Mouse (Mus musculus) right cerebral cortex, postnatal 10 days (tissue): ENCODE data around the gene Pom121l2.

Experiments used
- DNase-seq, 2 experiments: peaks; one replicate each; pipeline ENCODE4 v3.0.0; 2021; ENCODE audit warnings: low spot score in 2 of 2

Pom121l2 gene

GRCm38 (mm10) chr13:21980981-21981802 lies at the start of gene Pom121l2:
Pom121l2 (plus strand) TSS chr13:21981194.
- peak in 1 of 2 experiments; percentile 40 for DNase-seq

DNA sequence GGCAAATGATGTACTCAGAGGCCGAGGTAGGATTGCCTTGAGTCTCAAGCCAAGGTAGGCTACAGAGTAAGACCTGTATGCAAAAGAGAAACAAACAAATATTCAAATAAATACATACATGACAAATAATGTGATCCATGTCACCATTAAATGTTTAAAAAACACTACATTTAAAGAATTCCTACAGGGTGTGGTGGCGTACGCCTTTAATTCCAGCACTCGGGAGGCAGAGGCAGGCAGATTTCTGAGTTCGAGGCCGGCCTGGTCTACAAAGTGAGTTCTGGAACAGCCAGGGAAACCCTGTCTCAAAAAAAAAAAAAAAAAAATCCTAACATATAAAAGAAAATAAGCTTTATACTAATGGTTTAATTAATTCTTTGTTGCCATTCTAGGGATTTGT lies 49.3 kb upstream of the Pom121l2 start:
- DNase-seq, result no peak

- peak in 1 of 2 experiments; percentile 37 for DNase-seq
These were observed 47.1 kb upstream of the Pom121l2 start for GRCm38 (mm10) chr13:21933626-21934548.

DNA sequence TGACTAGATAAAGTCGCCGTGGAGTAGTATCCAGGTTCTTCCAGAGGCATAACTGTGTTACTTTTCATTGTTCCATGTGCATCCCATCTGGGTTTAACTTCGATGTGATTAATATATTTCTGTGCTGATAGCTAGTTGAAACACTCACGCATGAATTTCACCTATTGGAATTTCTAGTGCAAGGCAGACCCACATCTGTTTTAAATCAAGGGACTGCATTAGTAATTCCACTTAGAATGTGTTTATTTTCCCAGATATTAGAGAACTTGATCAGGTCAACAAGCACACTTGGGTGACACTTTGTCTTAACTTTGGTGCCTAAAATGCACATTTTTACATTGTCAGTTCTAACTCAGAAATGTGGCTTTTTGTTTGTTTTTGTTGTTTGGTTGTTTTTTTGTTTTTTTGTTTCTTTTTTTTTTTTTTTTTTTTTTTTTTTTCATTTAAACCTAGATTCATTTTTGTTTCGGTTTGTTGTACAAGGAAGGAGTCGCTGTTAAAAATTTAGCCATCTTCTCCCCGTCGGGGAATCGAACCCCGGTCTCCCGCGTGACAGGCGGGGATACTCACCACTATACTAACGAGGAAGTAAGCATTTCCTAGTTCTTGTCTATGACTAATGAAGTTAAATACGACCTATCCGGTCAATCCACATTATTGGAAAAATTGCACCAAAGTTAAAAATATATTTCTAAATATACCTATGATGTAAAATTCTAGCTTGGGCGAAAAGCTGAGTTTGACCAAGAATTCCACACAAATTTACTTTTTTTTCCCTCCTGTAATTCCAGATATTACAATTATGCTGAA lies 45.8 kb upstream of the Pom121l2 start:
- DNase-seq, result peak; percentile 55 to 83

DNA sequence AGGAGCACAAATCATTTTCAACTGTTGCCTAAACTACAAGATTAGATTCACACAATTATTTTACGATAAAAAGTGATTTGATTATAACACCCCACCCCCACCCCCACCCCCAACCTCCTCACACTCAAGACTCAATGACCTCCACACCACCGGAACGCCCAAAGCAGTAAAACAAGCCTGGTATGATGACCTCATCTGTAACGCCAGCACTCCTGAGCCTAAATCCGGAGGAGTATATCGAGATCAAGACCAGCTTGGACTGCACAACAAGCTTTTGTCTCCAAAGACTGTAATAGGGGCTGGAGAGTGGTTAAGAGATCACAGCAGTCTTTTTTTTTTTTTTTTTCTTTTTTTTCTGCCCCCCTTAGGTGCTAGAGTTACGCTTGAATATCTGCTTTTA lies 45.2 kb upstream of the Pom121l2 start:
- no peak for DNase-seq

DNA sequence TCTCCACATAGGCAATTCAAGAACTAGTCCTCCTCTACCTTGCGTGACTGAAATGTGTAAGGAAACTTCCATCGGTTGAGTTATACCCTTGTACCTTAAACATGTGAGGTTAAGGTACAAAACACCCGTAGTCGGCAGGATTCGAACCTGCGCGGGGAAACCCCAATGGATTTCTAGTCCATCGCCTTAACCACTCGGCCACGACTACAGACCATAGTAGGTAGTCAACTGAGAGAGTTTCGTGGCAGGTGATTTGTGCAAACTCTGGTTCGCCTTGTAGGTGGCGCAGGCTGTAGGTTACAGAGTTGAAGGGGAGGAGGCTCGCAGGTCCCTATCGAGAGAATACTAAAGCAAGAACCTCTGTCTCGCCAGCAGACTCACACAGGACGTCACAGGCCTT lies 44.0 kb upstream of the Pom121l2 start:
- DNase-seq, result peak; percentile 53 to 64

DNA sequence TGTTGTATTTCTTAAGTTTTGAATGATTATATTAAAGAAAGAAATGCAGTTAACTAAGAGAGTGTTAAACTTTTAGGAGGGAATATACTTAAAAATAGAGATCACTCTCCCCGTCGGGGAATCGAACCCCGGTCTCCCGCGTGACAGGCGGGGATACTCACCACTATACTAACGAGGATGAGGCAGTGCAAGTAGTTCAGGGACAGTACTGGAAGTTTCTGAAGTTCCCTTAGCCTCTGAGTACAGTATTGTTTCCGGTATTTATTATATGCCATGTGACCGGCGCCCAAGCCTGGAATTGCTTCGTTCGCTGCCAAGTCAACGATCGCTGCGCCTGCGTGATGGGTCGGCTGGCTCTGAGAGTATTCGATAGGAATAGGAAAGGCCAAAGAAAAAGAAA lies 40.8 kb upstream of the Pom121l2 start:
- DNase-seq, result peak; percentile 92 to 93

DNA sequence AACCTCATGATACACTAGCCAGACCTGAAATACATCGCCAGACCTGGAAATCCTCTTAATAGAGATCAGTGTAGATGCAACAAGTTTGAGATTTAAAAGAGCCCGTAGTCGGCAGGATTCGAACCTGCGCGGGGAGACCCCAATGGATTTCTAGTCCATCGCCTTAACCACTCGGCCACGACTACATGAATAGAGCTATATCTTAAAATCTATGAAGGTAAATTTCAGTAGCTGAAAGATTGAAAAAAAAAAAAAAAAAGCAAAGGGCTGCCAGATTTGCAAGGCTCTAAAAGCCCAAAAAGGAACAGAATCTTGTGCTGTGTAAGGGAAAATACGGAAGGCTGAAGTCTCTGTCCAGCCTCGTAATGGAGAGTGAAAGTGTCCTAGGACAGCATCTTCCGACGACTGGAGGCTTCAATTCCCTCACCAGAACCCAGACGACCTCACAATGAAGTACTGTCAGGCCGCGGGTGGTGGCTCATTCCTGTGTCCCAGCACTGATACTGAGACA lies 40.1 kb upstream of the Pom121l2 start:
- DNase-seq, result peak; percentile 82 to 89

GRCm38 (mm10) chr13:21943644-21944043 lies 37.4 kb upstream of the Pom121l2 start:
- no peak for DNase-seq

- DNase-seq, result no peak
These were observed 36.4 kb upstream of the Pom121l2 start for GRCm38 (mm10) chr13:21944592-21944925.

GRCm38 (mm10) chr13:21944926-21945740 lies 35.9 kb upstream of the Pom121l2 start, which contains the start of gene Zfp184:
Zfp184 (plus strand) TSS chr13:21945094.
- peak; percentile 95 to 96 for DNase-seq

- no peak for DNase-seq
These were observed 11.7 kb upstream of the Pom121l2 start for GRCm38 (mm10) chr13:21969269-21969668.

GRCm38 (mm10) chr13:21969816-21970215 lies 11.2 kb upstream of the Pom121l2 start:
- DNase-seq, result no peak

DNA sequence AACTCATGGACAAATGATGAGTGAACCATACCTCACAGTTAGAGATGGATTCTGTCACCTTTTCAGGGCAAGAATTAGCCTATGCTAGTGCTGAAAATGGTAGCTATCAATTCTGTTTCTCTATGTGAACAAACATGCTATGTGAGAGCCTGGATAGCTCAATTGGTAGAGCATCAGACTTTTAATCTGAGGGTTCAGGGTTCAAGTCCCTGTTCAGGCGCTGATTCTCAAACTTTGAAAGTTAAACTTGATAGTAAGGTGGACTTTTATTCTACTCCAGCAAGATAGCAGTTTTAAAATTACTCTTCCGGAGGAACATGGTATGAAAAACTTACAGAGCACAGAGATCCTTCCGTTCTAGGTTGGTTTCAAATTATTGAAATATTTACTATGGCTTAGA lies 9.4 kb upstream of the Pom121l2 start:
- DNase-seq, result no peak

DNA sequence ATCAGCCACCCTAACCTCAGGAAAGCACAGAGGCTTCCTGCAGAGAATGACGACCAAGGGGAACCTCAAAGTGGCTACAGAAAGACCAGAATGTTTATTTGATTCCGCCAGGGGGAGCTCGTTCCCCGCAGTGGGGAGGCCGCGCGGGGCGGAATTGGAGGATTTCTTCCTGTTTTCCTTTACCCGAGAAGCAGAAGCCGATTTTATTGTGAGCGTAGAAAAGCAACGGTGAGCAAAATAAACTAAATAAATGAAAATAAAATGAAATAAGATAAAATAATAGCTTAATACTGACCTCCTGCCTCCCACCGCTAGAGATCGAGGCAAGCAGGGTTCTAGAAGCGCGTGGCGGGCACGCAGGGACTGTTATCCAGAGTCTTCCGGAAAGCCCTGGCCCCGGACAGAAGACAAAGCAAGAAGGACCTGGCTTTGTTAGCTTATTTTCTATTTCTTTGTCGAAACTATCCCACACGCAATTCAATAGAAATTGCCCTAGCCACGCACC lies 6.7 kb upstream of the Pom121l2 start:
- DNase-seq, result peak; percentile 89 to 94

GRCm38 (mm10) chr13:21974726-21975473 lies 6.1 kb upstream of the Pom121l2 start:
- peak; percentile 38 to 63 for DNase-seq

DNA sequence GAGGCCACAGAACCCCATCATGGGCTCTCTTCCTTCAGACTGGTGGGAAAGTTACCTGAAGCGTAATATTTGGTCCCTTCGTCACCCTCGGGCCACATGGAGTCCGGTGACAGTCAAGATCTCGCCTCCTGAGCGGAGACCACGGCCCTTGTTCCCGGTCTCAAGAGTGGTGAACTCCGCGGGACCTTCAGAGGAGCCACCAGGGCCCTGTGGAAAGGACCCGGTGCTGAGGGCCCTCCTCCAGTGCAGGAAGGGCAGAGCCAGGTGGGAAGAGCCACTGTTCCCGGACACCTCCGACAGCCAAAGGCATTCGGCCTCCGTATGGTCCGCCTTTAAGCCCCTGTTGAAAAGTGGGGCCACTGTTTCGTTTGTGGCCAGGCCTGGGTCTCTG lies 804 bp downstream of the Pom121l2 start:
- no peak for DNase-seq

DNA sequence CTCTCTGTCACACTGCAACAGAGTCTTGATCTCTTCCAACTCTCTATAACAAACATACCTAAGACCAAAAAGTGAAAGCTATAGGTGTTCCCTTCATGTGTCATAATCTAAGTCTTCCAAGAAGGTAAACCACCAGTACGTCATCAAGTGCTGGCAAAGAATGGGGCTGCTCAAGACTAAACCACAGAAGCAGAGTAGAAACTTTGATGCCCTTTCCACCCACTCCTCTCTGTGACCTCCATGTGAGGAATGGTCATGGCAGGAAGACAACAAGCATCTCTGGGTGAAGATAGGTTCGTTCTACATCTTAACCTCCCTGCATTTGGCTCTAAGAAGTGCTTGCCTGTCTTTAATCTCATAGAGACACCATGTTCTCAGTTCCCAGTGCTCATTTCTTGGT lies 3.5 kb downstream of the Pom121l2 start:
- DNase-seq, result no peak

- no peak for DNase-seq
These were observed 11.6 kb downstream of the Pom121l2 start for GRCm38 (mm10) chr13:21992550-21992949.
